Mouse (Mus musculus) ES-E14 (cell line): Measurements from ENCODE around the gene Rasip1. TPM values are rescaled to one million over a fixed set of nuclear protein-coding genes. Genes with fewer than 3 reads are reported as not detected.
"Not testable (repeated sequence)": the region's sequence is repeated elsewhere in the genome, so short reads cannot be mapped to it uniquely, and the experiment has no call there.

ENCODE experiments used
- DNase-seq: peaks from one replicate; pipeline ENCODE4 v3.0.0-alpha.2; 2013; ENCODE audit warnings: low read depth, low spot score
- H3K27ac ChIP-seq: 2 replicates; pipeline ENCODE4 v1.5.1; 2012; ENCODE audit warnings: low read depth, mild to moderate bottlenecking, low read length, moderate library complexity, mixed read lengths; ENCODE audit not compliant: poor library complexity, insufficient read depth, severe bottlenecking
- H3K36me3 ChIP-seq: 2 replicates; pipeline ENCODE4 v1.6.1; 2012; ENCODE audit warnings: mild to moderate bottlenecking, low read length, moderate library complexity, mixed read lengths; ENCODE audit not compliant: control insufficient read depth, poor library complexity, insufficient read depth, severe bottlenecking
- H3K4me1 ChIP-seq, 2 experiments: fragments of 150-350 bp in 1 of 2; sonication (generic) in 1 of 2; 2 replicates each; pipeline ENCODE4 v1.6.1; 2012; ENCODE audit warnings: low read length in 2 of 2, mild to moderate bottlenecking in 1 of 2, mixed read lengths in 1 of 2; ENCODE audit not compliant: control insufficient read depth in 2 of 2, insufficient read depth in 2 of 2, poor library complexity in 1 of 2
- H3K4me3 ChIP-seq, 2 experiments: fragments of 150-350 bp in 1 of 2; sonication (generic) in 1 of 2; 2 replicates each; pipeline ENCODE4 v1.5.1; 2012; ENCODE audit warnings: low read length in 2 of 2, low read depth in 1 of 2, mild to moderate bottlenecking in 1 of 2, mixed read lengths in 1 of 2; ENCODE audit not compliant: insufficient read depth in 1 of 2, poor library complexity in 1 of 2, severe bottlenecking in 1 of 2
- H3K9ac ChIP-seq: 2 replicates; pipeline ENCODE4 v1.6.1; 2012; ENCODE audit warnings: low read depth, mild to moderate bottlenecking, low read length, mixed read lengths; ENCODE audit not compliant: poor library complexity, insufficient read depth, severe bottlenecking
- H3K9me3 ChIP-seq: fragments of 150-350 bp; sonication (generic); 2 replicates; pipeline ENCODE4 v1.6.1; 2012; ENCODE audit warnings: low read depth, mild to moderate bottlenecking, low read length; ENCODE audit not compliant: control insufficient read depth, insufficient read depth
- CHD2 ChIP-seq: IDR thresholded peaks from 2 replicates; pipeline ENCODE4 v1.6.1; 2014; ENCODE audit warnings: mild to moderate bottlenecking, low read depth, low read length, inconsistent platforms
- HCFC1 ChIP-seq: IDR thresholded peaks from 2 replicates; pipeline ENCODE4 v1.6.1; 2012; ENCODE audit warnings: low read length, inconsistent platforms, borderline replicate concordance; ENCODE audit not compliant: insufficient read depth
- MAFK ChIP-seq: IDR thresholded peaks from 2 replicates; pipeline ENCODE4 v1.6.1; 2014; ENCODE audit warnings: mild to moderate bottlenecking, low read depth, low read length, inconsistent platforms; ENCODE audit not compliant: insufficient read depth
- ZC3H11A ChIP-seq: IDR thresholded peaks from 2 replicates; pipeline ENCODE4 v1.6.1; 2012; ENCODE audit warnings: low read depth, mild to moderate bottlenecking, inconsistent platforms, low read length, borderline replicate concordance
- ZNF384 ChIP-seq: IDR thresholded peaks from 2 replicates; pipeline ENCODE4 v1.6.1; 2012; ENCODE audit warnings: low read depth, low read length, inconsistent platforms
- in situ Hi-C, 2 experiments: fragments of 600-800 bp; cut with MboI; formaldehyde crosslinking; loops; one replicate each; pipeline ENCODE4 v1.15.1; 2025; ENCODE audit warnings: low sequenced_read_pairs in 2 of 2, inconsistent platforms in 1 of 2; ENCODE audit not compliant: unreplicated experiment in 2 of 2
- total RNA-seq: library from RNA; depleted of rRNA; stranded (reverse); fragments of 300-350 nt; gene quantifications from 2 replicates; pipeline ENCODE4 v1.2.3, GENCODE M21; 2012

Gene Rasip1
- total RNA-seq, 1 experiment = 5.3 TPM

GRCm38 (mm10) chr7:45646671-45647070 lies 19.4 kb downstream of the Rasip1 start:
- in situ Hi-C loops = no loop called here
- no peak for DNase-seq
- H3K4me1 ChIP-seq = peaks cover 0 to 7% of the 10 kb centered on the region in 2 experiments; a peak in 1 of 4 replicates

GRCm38 (mm10) chr7:45649351-45649750 lies 22.1 kb downstream of the Rasip1 start:
- Histone ChIP-seq H3K36me3 (no peaks in the 10 kb centered on the region), H3K4me1 (peaks cover 0 to 10% of the 10 kb centered on the region in 2 experiments; a peak in 1 of 4 replicates), H3K9me3 (no peaks in the 10 kb centered on the region), H3K9ac (no peak overlapping the region), H3K27ac (no peak overlapping the region), H3K4me3 (no peak overlapping the region)
- in situ Hi-C loops = no loop called here
- DNase-seq = no peak
- TF ChIP-seq ZNF384 = no peak

More at GRCm38 (mm10) chr7:45646671-45647070, 19.4 kb downstream of the Rasip1 start:
- Histone ChIP-seq H3K36me3 (no peaks in the 10 kb centered on the region), H3K9me3 (no peaks in the 10 kb centered on the region), H3K27ac (no peak overlapping the region), H3K4me3 (no peak overlapping the region), H3K9ac (no peak overlapping the region)
- TF ChIP-seq MAFK = no peak
- no peak for TF ChIP-seq ZC3H11A
- no peak for TF ChIP-seq HCFC1
- TF ChIP-seq CHD2 = no peak
- no peak for TF ChIP-seq ZNF384

GRCm38 (mm10) chr7:45650484-45650883 lies 23.2 kb downstream of the Rasip1 start:
- H3K4me1 ChIP-seq, H3K9me3 ChIP-seq, H3K27ac ChIP-seq, in situ Hi-C loops, H3K4me3 ChIP-seq, H3K36me3 ChIP-seq, DNase-seq, H3K9ac ChIP-seq: not testable (repeated sequence)

GRCm38 (mm10) chr7:45654424-45655047 lies 27.2 kb downstream of the Rasip1 start:
- peak overlapping the region; percentile 38; the same call in 1 of the 2 replicates for H3K9ac ChIP-seq
- in situ Hi-C loops = no loop called here
- no peak for DNase-seq
- peaks cover 7% of the 10 kb centered on the region for H3K9me3 ChIP-seq
- H3K4me1 ChIP-seq = peaks cover 0 to 11% of the 10 kb centered on the region in 2 experiments; a peak in 1 of 4 replicates
- no peak overlapping the region for H3K4me3 ChIP-seq
- no peak overlapping the region; the same call in 1 of the 2 replicates for H3K27ac ChIP-seq
- H3K36me3 ChIP-seq = no peaks in the 10 kb centered on the region; the same call in 1 of the 2 replicates
- TF ChIP-seq ZNF384 = no peak
- TF ChIP-seq MAFK = peak; percentile 55; the same call in 1 of the 2 replicates

- peaks cover 13% of the 10 kb centered on the region for H3K9me3 ChIP-seq
- in situ Hi-C loops = no loop called here
- H3K27ac ChIP-seq = peak overlapping the region; percentile 13; the same call in 1 of the 2 replicates
- H3K4me3 ChIP-seq = no peak overlapping the region
- no peaks in the 10 kb centered on the region; the same call in 1 of the 2 replicates for H3K36me3 ChIP-seq
- no peak for DNase-seq
- no peak for TF ChIP-seq CHD2
- TF ChIP-seq ZC3H11A = no peak
- TF ChIP-seq HCFC1 = no peak
- no peak for TF ChIP-seq ZNF384
- no peak for TF ChIP-seq MAFK
- H3K9ac ChIP-seq = no peak overlapping the region
- H3K4me1 ChIP-seq = peaks cover 2 to 14% of the 10 kb centered on the region in 2 experiments; a peak in 2 of 4 replicates
Observed at GRCm38 (mm10) chr7:45660746-45661478, 33.6 kb downstream of the Rasip1 start.

- H3K9ac ChIP-seq, H3K4me3 ChIP-seq, DNase-seq, H3K27ac ChIP-seq, H3K36me3 ChIP-seq, in situ Hi-C loops: not testable (repeated sequence)
- peaks cover 13% of the 10 kb centered on the region for H3K9me3 ChIP-seq
- peaks cover 2 to 13% of the 10 kb centered on the region in 2 experiments; a peak in 2 of 4 replicates for H3K4me1 ChIP-seq
Observed at GRCm38 (mm10) chr7:45661702-45662101, 34.4 kb downstream of the Rasip1 start.
